Mouse (Mus musculus) testis, adult 2 months (tissue): ENCODE results near the gene Dedd2. TPM values are rescaled to one million over a fixed set of nuclear protein-coding genes. Genes with fewer than 3 reads are reported as not detected.
"Not testable (repeated sequence)": the region's sequence is repeated elsewhere in the genome, so short reads cannot be mapped to it uniquely, and the experiment has no call there.

Experiments used
- H3K27ac ChIP-seq: fragments of 200-500 bp; 2 replicates; pipeline ENCODE4 v1.5.1; 2012; ENCODE audit warnings: low read depth, low read length; ENCODE audit not compliant: control insufficient read depth, insufficient read depth
- H3K27me3 ChIP-seq: fragments of 200-500 bp; 2 replicates; pipeline ENCODE4 v1.6.1; 2012; ENCODE audit warnings: mild to moderate bottlenecking, low read length, moderate library complexity; ENCODE audit not compliant: control insufficient read depth, insufficient read depth
- H3K36me3 ChIP-seq: fragments of 200-500 bp; 2 replicates; pipeline ENCODE4 v1.6.1; 2012; ENCODE audit warnings: mild to moderate bottlenecking, low read length; ENCODE audit not compliant: control insufficient read depth, insufficient read depth
- H3K4me1 ChIP-seq: fragments of 200-500 bp; 2 replicates; pipeline ENCODE4 v1.6.1; 2012; ENCODE audit warnings: low read length; ENCODE audit not compliant: control insufficient read depth, insufficient read depth
- H3K4me3 ChIP-seq: fragments of 200-500 bp; 2 replicates; pipeline ENCODE4 v1.5.1; 2012; ENCODE audit warnings: low read depth, mild to moderate bottlenecking, low read length, moderate library complexity, mixed read lengths; ENCODE audit not compliant: control insufficient read depth
- CTCF ChIP-seq: fragments of 200-500 bp; IDR thresholded peaks from 2 replicates; pipeline ENCODE4 v1.5.1; 2012; ENCODE audit warnings: low read depth, mild to moderate bottlenecking, inconsistent platforms, low read length, moderate library complexity; ENCODE audit not compliant: control insufficient read depth, insufficient read depth, insufficient replicate concordance
- POLR2A ChIP-seq: fragments of 200-500 bp; IDR thresholded peaks from 2 replicates; pipeline ENCODE4 v1.6.1; 2012; ENCODE audit warnings: low read depth, mild to moderate bottlenecking, inconsistent platforms, low read length, moderate library complexity; ENCODE audit not compliant: control insufficient read depth
- polyA plus RNA-seq: library from polyadenylated mRNA; depleted of rRNA; stranded (reverse); fragments of >200 nt; gene quantifications from 2 replicates; pipeline ENCODE4 v1.2.3, GENCODE M21; 2012; rRNA removed

Gene Dedd2
- 26.0 and 27.1 TPM in 2 replicates for polyA plus RNA-seq

- Histone ChIP-seq H3K27ac (peak within 1 kb of the TSS; percentile 93), H3K27me3 (no peaks in the 10 kb centered on the region), H3K36me3 (no peaks in the 10 kb centered on the region), H3K4me3 (peak within 1 kb of the TSS; percentile 91), H3K4me1 (peaks cover 30% of the 10 kb centered on the region)
- TF ChIP-seq POLR2A, result no peak
- TF ChIP-seq CTCF, result no peak
Measured at GRCm38 (mm10) chr7:25220457-25221101, at the start of gene Dedd2. Dedd2 (minus strand) TSS chr7:25220615.

GRCm38 (mm10) chr7:25269545-25270271 is 49.3 kb upstream of the Dedd2 start:
- Histone ChIP-seq H3K4me1 (peaks cover 14% of the 10 kb centered on the region), H3K27ac (no peak overlapping the region)
- TF ChIP-seq POLR2A, result no peak
- no peak for TF ChIP-seq CTCF

GRCm38 (mm10) chr7:25269029-25269428 is 48.6 kb upstream of the Dedd2 start:
- peaks cover 14% of the 10 kb centered on the region for H3K4me1 ChIP-seq
- H3K36me3 ChIP-seq, result no peaks in the 10 kb centered on the region
- TF ChIP-seq CTCF (no peak), POLR2A (no peak)
- no peak overlapping the region; the same call in 1 of the 2 replicates for H3K27ac ChIP-seq
- no peaks in the 10 kb centered on the region for H3K27me3 ChIP-seq
- peak overlapping the region; percentile 96 for H3K4me3 ChIP-seq

More at GRCm38 (mm10) chr7:25269545-25270271, 49.3 kb upstream of the Dedd2 start:
- H3K4me3 ChIP-seq, result no peak overlapping the region
- H3K27me3 ChIP-seq, result no peaks in the 10 kb centered on the region
- H3K36me3 ChIP-seq, result no peaks in the 10 kb centered on the region

GRCm38 (mm10) chr7:25268588-25268987 is 48.2 kb upstream of the Dedd2 start:
- H3K27me3 ChIP-seq, result no peaks in the 10 kb centered on the region
- H3K4me1 ChIP-seq, result peaks cover 14% of the 10 kb centered on the region
- TF ChIP-seq CTCF (no peak), POLR2A (no peak)
- peak overlapping the region; percentile 63 for H3K27ac ChIP-seq
- no peaks in the 10 kb centered on the region for H3K36me3 ChIP-seq
- peak overlapping the region; percentile 96 for H3K4me3 ChIP-seq

- peaks cover 14% of the 10 kb centered on the region for H3K4me1 ChIP-seq
- H3K27ac ChIP-seq, result peak overlapping the region; percentile 100
- H3K4me3 ChIP-seq, result peak overlapping the region; percentile 96
- H3K36me3 ChIP-seq, result no peaks in the 10 kb centered on the region
- TF ChIP-seq CTCF, result no peak
- TF ChIP-seq POLR2A, result 0 out of 2 replicates have a peak, but pooled peaks have one; percentile 1
- H3K27me3 ChIP-seq, result no peaks in the 10 kb centered on the region
Measured at GRCm38 (mm10) chr7:25267751-25268463, 47.5 kb upstream of the Dedd2 start.

GRCm38 (mm10) chr7:25267301-25267750 is 46.9 kb upstream of the Dedd2 start, which contains the start of gene Cic:
Cic (plus strand) TSS chr7:25267704.
- Histone ChIP-seq H3K27me3 (no peaks in the 10 kb centered on the region), H3K36me3 (no peaks in the 10 kb centered on the region), H3K4me1 (peaks cover 14% of the 10 kb centered on the region), H3K27ac (peak within 1 kb of the TSS; percentile 100), H3K4me3 (peak within 1 kb of the TSS; percentile 96)
- TF ChIP-seq CTCF (no peak), POLR2A (peak; percentile 62)

GRCm38 (mm10) chr7:25266180-25266962 is 46.0 kb upstream of the Dedd2 start:
- TF ChIP-seq CTCF (no peak), POLR2A (no peak)
- H3K4me3 ChIP-seq, result peak overlapping the region; percentile 96; the same call in 1 of the 2 replicates
- no peaks in the 10 kb centered on the region for H3K36me3 ChIP-seq
- peaks cover 14% of the 10 kb centered on the region for H3K4me1 ChIP-seq
- no peaks in the 10 kb centered on the region for H3K27me3 ChIP-seq
- peak overlapping the region; percentile 91 for H3K27ac ChIP-seq

GRCm38 (mm10) chr7:25265743-25266142 is 45.3 kb upstream of the Dedd2 start:
- H3K4me3 ChIP-seq, H3K27me3 ChIP-seq, H3K27ac ChIP-seq, H3K36me3 ChIP-seq: not testable (repeated sequence)
- H3K4me1 ChIP-seq, result peaks cover 14% of the 10 kb centered on the region
